14 mouse cellular contexts compared by ENCODE assay signal in the genomic region with DNA sequence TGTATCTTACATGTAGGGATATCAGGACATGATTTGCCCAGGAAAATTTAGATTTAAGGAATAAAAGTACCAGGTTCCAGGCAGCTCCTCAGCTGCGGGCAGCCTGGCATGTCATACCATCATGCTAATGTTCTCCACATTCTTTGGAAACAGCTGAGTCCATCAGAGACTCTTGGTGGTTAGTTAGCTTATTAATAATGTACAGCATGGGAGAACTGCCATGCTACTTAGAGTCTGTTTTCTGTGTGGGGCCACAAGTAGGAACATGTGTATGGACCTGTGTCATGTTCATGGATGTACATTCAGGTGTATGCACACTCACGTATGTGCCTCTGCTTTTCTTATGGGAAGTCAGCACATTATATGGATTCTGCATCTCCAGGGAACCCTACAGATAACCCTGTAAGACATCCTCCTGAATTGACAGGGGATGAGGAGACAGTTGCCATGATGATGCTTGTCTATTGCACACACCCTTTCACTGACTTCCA. TPM values are rescaled to one million over a fixed set of nuclear protein-coding genes. Genes with fewer than 3 reads are reported as not detected.
DNase-seq lines count a peak whose midpoint lies in the region; ATAC-seq and TF ChIP-seq lines count a peak whose summit lies in the region.
"Had no signal": no experiment of that assay in that cellular context is flagged by ENCODE, and none has a peak within 500 bp of the region (broad histone marks: within the 10 kb centered on the region; RNA-seq: fewer than 3 reads in every experiment).

No protein-coding gene starts in this region.

- H3K79me2 ChIP-seq in liver, adult 2 months (ENCODE audit: control insufficient read depth, insufficient read depth, low read length) = peaks cover 14% of the 10 kb centered on the region

- no peak overlapping the region for H3K27ac ChIP-seq in embryonic facial prominence, embryonic 14.5 days (replicated peaks; ENCODE audit: low read depth, low read length)
- H3K27ac ChIP-seq in embryonic facial prominence, embryonic 10.5 days (replicated peaks) = no peak overlapping the region
- H3K27ac ChIP-seq in liver, adult 2 months (replicated peaks; ENCODE audit: insufficient read depth, low read depth, low read length) = peak overlapping the region; percentile 67
- H3K27ac ChIP-seq in midbrain, embryonic 13.5 days = no peak overlapping the region
- H3K27ac ChIP-seq: lung, embryonic 15.5 days had no signal

- intact Hi-C loops in left cerebral cortex, postnatal 36 days (cut with DNase I) = no loop called here

- no peak for TF ChIP-seq CTCF in liver, adult 2 months (IDR thresholded peaks at IDR 0.05; ENCODE audit: low read depth, low read length)

- 75% methylated on average over 2 of the region's 2 CpGs for WGBS in embryonic facial prominence, embryonic 14.5 days
- 81% methylated on average over 2 of the region's 2 CpGs for WGBS in embryonic facial prominence, embryonic 10.5 days
- 62% methylated on average over 2 of the region's 2 CpGs for WGBS in liver, adult 2 months
- 81% methylated on average over 2 of the region's 2 CpGs for WGBS in midbrain, embryonic 13.5 days

- no peak for ATAC-seq in embryonic facial prominence, embryonic 14.5 days (ENCODE audit: low read depth)
- 0 out of 2 replicates have a peak, but pooled peaks have one; percentile 10 for ATAC-seq in midbrain, embryonic 13.5 days

- H3K4me3 ChIP-seq in embryonic facial prominence, embryonic 14.5 days (ENCODE audit: low read depth, low read length) = no peak overlapping the region
- no peak overlapping the region for H3K4me3 ChIP-seq in embryonic facial prominence, embryonic 10.5 days
- H3K4me3 ChIP-seq in liver, adult 2 months (ENCODE audit: insufficient read depth, low read depth, low read length) = peak overlapping the region; percentile 41
- H3K4me3 ChIP-seq in midbrain, embryonic 13.5 days (replicated peaks) = no peak overlapping the region
- H3K4me3 ChIP-seq: lung, embryonic 15.5 days had no signal

- H3K9ac ChIP-seq in embryonic facial prominence, embryonic 14.5 days (ENCODE audit: low read depth, low read length) = no peak overlapping the region
- peak overlapping the region; percentile 52 for H3K9ac ChIP-seq in liver, adult 2 months (ENCODE audit: low read depth, low read length)
- no peak overlapping the region for H3K9ac ChIP-seq in midbrain, embryonic 13.5 days (replicated peaks)
- H3K9ac ChIP-seq: lung, embryonic 15.5 days had no signal

- no peaks in the 10 kb centered on the region for H3K36me3 ChIP-seq in embryonic facial prominence, embryonic 14.5 days (ENCODE audit: control insufficient read depth, insufficient read depth, low read length)
- no peaks in the 10 kb centered on the region for H3K36me3 ChIP-seq in embryonic facial prominence, embryonic 10.5 days (replicated peaks)
- H3K36me3 ChIP-seq in liver, adult 2 months (ENCODE audit: control insufficient read depth, insufficient read depth, low read length) = peaks cover 27% of the 10 kb centered on the region
- H3K36me3 ChIP-seq in midbrain, embryonic 13.5 days = no peaks in the 10 kb centered on the region
- H3K36me3 ChIP-seq: lung, embryonic 15.5 days had no signal

- H3K4me1 ChIP-seq in embryonic facial prominence, embryonic 14.5 days (ENCODE audit: control insufficient read depth, insufficient read depth, low read length) = no peaks in the 10 kb centered on the region
- no peaks in the 10 kb centered on the region for H3K4me1 ChIP-seq in embryonic facial prominence, embryonic 10.5 days
- H3K4me1 ChIP-seq in liver, adult 2 months (ENCODE audit: control insufficient read depth, insufficient read depth, low read length) = peaks cover 8% of the 10 kb centered on the region
- H3K4me1 ChIP-seq in midbrain, embryonic 13.5 days (replicated peaks) = no peaks in the 10 kb centered on the region
- H3K4me1 ChIP-seq: lung, embryonic 15.5 days had no signal

- no peaks in the 10 kb centered on the region for H3K27me3 ChIP-seq in embryonic facial prominence, embryonic 14.5 days (replicated peaks; ENCODE audit: control insufficient read depth, insufficient read depth, low read length)
- no peaks in the 10 kb centered on the region for H3K27me3 ChIP-seq in embryonic facial prominence, embryonic 10.5 days (replicated peaks; ENCODE audit: low read depth, poor library complexity, severe bottlenecking)
- H3K27me3 ChIP-seq in liver, adult 2 months (ENCODE audit: control insufficient read depth, insufficient read depth, low read length) = no peaks in the 10 kb centered on the region
- H3K27me3 ChIP-seq in midbrain, embryonic 13.5 days = no peaks in the 10 kb centered on the region
- H3K27me3 ChIP-seq: lung, embryonic 15.5 days had no signal

- H3K9me3 ChIP-seq in embryonic facial prominence, embryonic 14.5 days (ENCODE audit: control insufficient read depth, low read length) = peaks cover 50% of the 10 kb centered on the region
- H3K9me3 ChIP-seq in embryonic facial prominence, embryonic 10.5 days = peaks cover 52% of the 10 kb centered on the region
- H3K9me3 ChIP-seq in midbrain, embryonic 13.5 days = peaks cover 61% of the 10 kb centered on the region

- no peak overlapping the region for H3K4me2 ChIP-seq in embryonic facial prominence, embryonic 14.5 days (ENCODE audit: low read depth, low read length)
- no peak overlapping the region for H3K4me2 ChIP-seq in midbrain, embryonic 13.5 days (replicated peaks)
- H3K4me2 ChIP-seq: lung, embryonic 15.5 days had no signal

- no peak for TF ChIP-seq POLR2A in liver, adult 2 months (IDR thresholded peaks at IDR 0.05; ENCODE audit: extremely low read depth, insufficient read depth, low read length)

- DNase-seq in embryonic facial prominence, embryonic 14.5 days (ENCODE audit: low spot score) = peak; percentile 4
- DNase-seq in embryonic facial prominence, embryonic 10.5 days (ENCODE audit: low spot score) = no peak
- peak; percentile 57 for DNase-seq in liver, adult 2 months (ENCODE audit: extremely low read depth, low read depth, low spot score)
- DNase-seq in liver = no peak
- peak; percentile 13 for DNase-seq in Muller cell, postnatal 12 days (ENCODE audit: inconsistent ontology term)
- DNase-seq in left cerebral cortex, postnatal 36 days (ENCODE audit: low spot score in 2 of 2) = no peak
- no peak for DNase-seq in left cerebral cortex, adult 11 months (ENCODE audit: low spot score)
- DNase-seq: adrenal gland, adult 8-10 months; cerebellum, adult 2 months; thymus, adult 18-20 months had no signal

RNA-seq across cellular contexts. Expression of gene Ugt1a1, which starts 2.7 kb away (rescaled TPM):
- 0.93 and 1.6 TPM in 2 replicates for polyA plus RNA-seq in embryonic facial prominence, embryonic 14.5 days (2014; fragmentation: Nextera tagmentation; extraction: Ambion mirVana)
- polyA plus RNA-seq in embryonic facial prominence, embryonic 10.5 days (2016; fragmentation: Nextera tagmentation; extraction: Ambion mirVana) = not detected in 2 replicates
- total RNA-seq in liver, adult 2 months (2014; rRNA removed) = 662 and 719 TPM in 2 replicates
- polyA plus RNA-seq in liver, adult 2 months (2012; rRNA removed) = 408 and 574 TPM in 2 replicates
- polyA plus RNA-seq in midbrain, embryonic 13.5 days (2015; fragmentation: Nextera tagmentation; extraction: Ambion mirVana) = not detected in 2 replicates
- total RNA-seq in left cerebral cortex, postnatal 36 days (2021) = under 1 TPM in 1 of 2 experiments, not detected in 1; 0.18 TPM
- total RNA-seq: layer of hippocampus, postnatal 14 days had no signal
- polyA plus RNA-seq: cerebellum, adult 2 months had no signal

RNA-seq across cellular contexts. Expression of gene Dnajb3, which starts 8.9 kb away (rescaled TPM):
- 8.7 and 11.9 TPM in 2 replicates for polyA plus RNA-seq in embryonic facial prominence, embryonic 14.5 days (2014; fragmentation: Nextera tagmentation; extraction: Ambion mirVana)
- polyA plus RNA-seq in embryonic facial prominence, embryonic 10.5 days (2016; fragmentation: Nextera tagmentation; extraction: Ambion mirVana) = 10.6 and 12.2 TPM in 2 replicates
- total RNA-seq in liver, adult 2 months (2014; rRNA removed) = not detected in 2 replicates
- 0.17 TPM in 1 of 2 replicates, not detected in the other for polyA plus RNA-seq in liver, adult 2 months (2012; rRNA removed)
- polyA plus RNA-seq in midbrain, embryonic 13.5 days (2015; fragmentation: Nextera tagmentation; extraction: Ambion mirVana) = 13.9 and 16.2 TPM in 2 replicates
- total RNA-seq in left cerebral cortex, postnatal 36 days (2021) = 1 to 10 TPM; 2.2 to 2.5 TPM
- total RNA-seq: granulocyte monocyte progenitor cell, adult 5-6 weeks had no signal

RNA-seq across cellular contexts. Expression of gene Mroh2a, which starts 12.3 kb away (rescaled TPM):
- polyA plus RNA-seq in embryonic facial prominence, embryonic 14.5 days (2014; fragmentation: Nextera tagmentation; extraction: Ambion mirVana) = 1.7 and 2.2 TPM in 2 replicates
- 1.0 and 1.1 TPM in 2 replicates for polyA plus RNA-seq in embryonic facial prominence, embryonic 10.5 days (2016; fragmentation: Nextera tagmentation; extraction: Ambion mirVana)
- 0.27 and 1.0 TPM in 2 replicates for total RNA-seq in liver, adult 2 months (2014; rRNA removed)
- polyA plus RNA-seq in liver, adult 2 months (2012; rRNA removed) = 0.77 and 0.82 TPM in 2 replicates
- polyA plus RNA-seq in midbrain, embryonic 13.5 days (2015; fragmentation: Nextera tagmentation; extraction: Ambion mirVana) = 0.68 and 1.0 TPM in 2 replicates
- under 1 TPM in 1 of 2 experiments, not detected in 1; 0.07 TPM for total RNA-seq in left cerebral cortex, postnatal 36 days (2021)

RNA-seq across cellular contexts. Expression of gene Ugt1a2, which starts 14.1 kb away (rescaled TPM):
- polyA plus RNA-seq in embryonic facial prominence, embryonic 14.5 days (2014; fragmentation: Nextera tagmentation; extraction: Ambion mirVana) = 0.22 TPM in 1 of 2 replicates, not detected in the other
- not detected in 2 replicates for polyA plus RNA-seq in embryonic facial prominence, embryonic 10.5 days (2016; fragmentation: Nextera tagmentation; extraction: Ambion mirVana)
- total RNA-seq in liver, adult 2 months (2014; rRNA removed) = 9.5 and 10.4 TPM in 2 replicates
- 0.29 and 0.57 TPM in 2 replicates for polyA plus RNA-seq in liver, adult 2 months (2012; rRNA removed)
- polyA plus RNA-seq in midbrain, embryonic 13.5 days (2015; fragmentation: Nextera tagmentation; extraction: Ambion mirVana) = 0.09 TPM in 1 of 2 replicates, not detected in the other
- not detected for total RNA-seq in left cerebral cortex, postnatal 36 days (2021)
- total RNA-seq: layer of hippocampus, postnatal 14 days had no signal
- polyA plus RNA-seq: cerebellum, adult 2 months had no signal

RNA-seq across cellular contexts. Expression of gene Ugt1a5, which starts 48.7 kb away (rescaled TPM):
- not detected in 2 replicates for polyA plus RNA-seq in embryonic facial prominence, embryonic 14.5 days (2014; fragmentation: Nextera tagmentation; extraction: Ambion mirVana)
- not detected in 2 replicates for polyA plus RNA-seq in embryonic facial prominence, embryonic 10.5 days (2016; fragmentation: Nextera tagmentation; extraction: Ambion mirVana)
- total RNA-seq in liver, adult 2 months (2014; rRNA removed) = 75.8 and 159 TPM in 2 replicates
- 41.5 and 119 TPM in 2 replicates for polyA plus RNA-seq in liver, adult 2 months (2012; rRNA removed)
- not detected in 2 replicates for polyA plus RNA-seq in midbrain, embryonic 13.5 days (2015; fragmentation: Nextera tagmentation; extraction: Ambion mirVana)
- not detected for total RNA-seq in left cerebral cortex, postnatal 36 days (2021)
- total RNA-seq: layer of hippocampus, postnatal 14 days had no signal
- polyA plus RNA-seq: cerebellum, adult 2 months; lung, embryonic 15.5 days had no signal

Comparison
In these comparisons a context has a peak if more than half of its experiments do, and no peak if none do; other contexts are left out.
1. DNase-seq: peak in embryonic facial prominence, embryonic 14.5 days (single experiment), liver, adult 2 months (single experiment) and Muller cell, postnatal 12 days (single experiment); none in embryonic facial prominence, embryonic 10.5 days (single experiment), liver (single experiment), left cerebral cortex, postnatal 36 days (0 of 2) and left cerebral cortex, adult 11 months (single experiment).
2. RNA of gene Ugt1a1, which starts 2.7 kb away (polyA plus RNA-seq): 408 to 574 TPM in liver, adult 2 months; 0.93 to 1.6 TPM in embryonic facial prominence, embryonic 14.5 days, not detected in embryonic facial prominence, embryonic 10.5 days and not detected in midbrain, embryonic 13.5 days; every median in the first group is over 100 times any median in the second.